Mouse (Mus musculus): ENCODE results near the gene Slc16a9. TPM values are rescaled to one million over a fixed set of nuclear protein-coding genes. Genes with fewer than 3 reads are reported as not detected.
"Not testable (repeated sequence)": the region's sequence is repeated elsewhere in the genome, so short reads cannot be mapped to it uniquely, and the experiment has no call there.

Slc16a9 gene
- polyA plus RNA-seq, 1 experiment from 2014 or later = 0.55 TPM

GRCm38 (mm10) chr10:70200889-70201500 is 43.9 kb upstream of the Slc16a9 start:
- no peak overlapping the region for H3K4me3 ChIP-seq (ENCODE audit: low read depth, low read length)
- no peaks in the 10 kb centered on the region for H3K9me3 ChIP-seq (replicated peaks; ENCODE audit: control insufficient read depth, low read length)
- no peaks in the 10 kb centered on the region for H3K36me3 ChIP-seq (ENCODE audit: control insufficient read depth, insufficient read depth)
- no peak for ATAC-seq (ENCODE audit: low read depth)
- H3K27ac ChIP-seq (ENCODE audit: low read length) = no peak overlapping the region
- no peaks in the 10 kb centered on the region for H3K27me3 ChIP-seq (ENCODE audit: control insufficient read depth, insufficient read depth, low read depth, low read length)
- no peak overlapping the region for H3K4me2 ChIP-seq (ENCODE audit: low read depth, low read length)
- WGBS (ENCODE audit: insufficient replicate concordance) = 33% methylated on average over 12 of the region's 12 CpGs
- H3K4me1 ChIP-seq (ENCODE audit: control insufficient read depth, low read depth, low read length) = peaks cover 1% of the 10 kb centered on the region
- no peak overlapping the region for H3K9ac ChIP-seq (ENCODE audit: low read depth, low read length)

DNA sequence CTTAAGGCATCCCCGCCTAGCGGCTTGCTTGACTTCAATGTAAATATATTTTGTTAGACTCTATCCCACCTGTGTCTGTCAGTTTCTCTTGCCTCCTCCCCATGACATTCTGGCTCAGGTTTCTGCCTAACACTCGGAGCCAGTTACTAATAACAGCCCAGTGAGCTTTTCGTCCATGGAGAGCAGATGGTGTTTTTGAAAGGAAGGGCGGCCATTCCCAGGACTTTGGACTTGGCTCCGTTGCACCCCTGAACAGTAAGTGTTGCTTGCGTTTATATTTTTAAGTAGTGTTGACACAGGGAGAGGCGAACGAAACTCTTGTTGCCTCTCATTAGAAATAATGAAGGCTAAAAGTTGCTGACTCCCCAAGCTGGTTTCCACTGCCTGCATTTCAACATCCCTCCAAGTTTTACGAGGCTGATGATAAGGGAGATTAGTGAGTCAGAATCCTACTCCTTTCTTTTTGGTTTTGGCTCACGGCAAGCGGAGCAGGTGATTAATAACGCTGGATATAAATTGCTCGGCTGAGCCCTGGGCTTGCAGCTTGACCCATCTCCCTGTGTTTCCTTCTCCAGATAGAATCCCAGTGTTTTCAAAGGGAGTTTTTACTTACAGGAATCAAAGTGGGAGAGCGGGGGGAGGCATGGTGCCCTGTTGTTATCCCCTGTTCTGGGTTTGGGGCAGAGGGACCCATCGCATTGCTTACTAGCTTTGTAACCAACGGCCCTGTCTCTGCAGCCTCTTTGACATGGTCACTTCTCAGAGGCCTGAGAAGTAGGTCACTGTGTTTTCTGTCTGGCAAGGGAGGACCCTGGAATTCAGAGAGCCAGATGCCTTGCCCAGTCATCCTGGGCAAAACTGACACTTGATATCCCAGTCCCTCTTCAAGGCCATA is 40.1 kb upstream of the Slc16a9 start, which contains the start of gene Mrln:
TSS of gene Mrln (plus strand) at position 160 of the 895 bp plus-strand sequence.
- Histone ChIP-seq H3K9ac (ENCODE audit: low read depth, low read length) (no peak within 1 kb of the TSS), H3K27me3 (ENCODE audit: control insufficient read depth, insufficient read depth, low read depth, low read length) (no peaks in the 10 kb centered on the region), H3K36me3 (ENCODE audit: control insufficient read depth, insufficient read depth) (no peaks in the 10 kb centered on the region), H3K27ac (ENCODE audit: low read length) (no peak within 1 kb of the TSS), H3K4me2 (ENCODE audit: low read depth, low read length) (no peak within 1 kb of the TSS), H3K9me3 (replicated peaks; ENCODE audit: control insufficient read depth, low read length) (no peaks in the 10 kb centered on the region), H3K4me3 (ENCODE audit: low read depth, low read length) (no peak within 1 kb of the TSS), H3K4me1 (ENCODE audit: control insufficient read depth, low read depth, low read length) (no peaks in the 10 kb centered on the region)
- WGBS (ENCODE audit: insufficient replicate concordance) = 63% methylated on average over 17 of the region's 17 CpGs
- no peak for ATAC-seq (ENCODE audit: low read depth)

DNA sequence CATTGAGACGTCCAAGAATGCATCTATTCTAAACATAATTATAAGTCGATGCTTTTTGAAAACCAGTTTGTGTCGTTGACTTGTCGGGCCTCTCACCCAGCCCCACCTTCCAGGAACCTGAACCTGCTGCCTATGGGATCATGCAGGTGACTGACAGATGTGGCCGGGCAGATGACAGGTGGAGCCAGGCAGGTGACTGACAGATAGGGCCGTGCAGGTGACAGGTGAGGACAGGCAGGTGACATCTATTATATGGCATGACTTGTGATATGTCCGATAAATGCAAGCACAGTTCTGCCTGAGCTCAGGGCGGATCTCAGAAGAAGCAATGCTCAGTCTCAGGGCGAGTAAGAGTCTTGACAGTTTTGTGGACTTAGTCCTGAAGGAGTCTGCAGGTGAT is 33.6 kb upstream of the Slc16a9 start:
- no peak for ATAC-seq (ENCODE audit: low read depth)
- Histone ChIP-seq H3K36me3 (ENCODE audit: control insufficient read depth, insufficient read depth) (no peaks in the 10 kb centered on the region), H3K4me2 (ENCODE audit: low read depth, low read length) (no peak overlapping the region), H3K9me3 (replicated peaks; ENCODE audit: control insufficient read depth, low read length) (no peaks in the 10 kb centered on the region), H3K4me3 (ENCODE audit: low read depth, low read length) (no peak overlapping the region), H3K27me3 (ENCODE audit: control insufficient read depth, insufficient read depth, low read depth, low read length) (no peaks in the 10 kb centered on the region), H3K9ac (ENCODE audit: low read depth, low read length) (no peak overlapping the region), H3K27ac (ENCODE audit: low read length) (no peak overlapping the region), H3K4me1 (ENCODE audit: control insufficient read depth, low read depth, low read length) (no peaks in the 10 kb centered on the region)
- WGBS (ENCODE audit: insufficient replicate concordance) = 68% methylated on average over 9 of the region's 9 CpGs

DNA sequence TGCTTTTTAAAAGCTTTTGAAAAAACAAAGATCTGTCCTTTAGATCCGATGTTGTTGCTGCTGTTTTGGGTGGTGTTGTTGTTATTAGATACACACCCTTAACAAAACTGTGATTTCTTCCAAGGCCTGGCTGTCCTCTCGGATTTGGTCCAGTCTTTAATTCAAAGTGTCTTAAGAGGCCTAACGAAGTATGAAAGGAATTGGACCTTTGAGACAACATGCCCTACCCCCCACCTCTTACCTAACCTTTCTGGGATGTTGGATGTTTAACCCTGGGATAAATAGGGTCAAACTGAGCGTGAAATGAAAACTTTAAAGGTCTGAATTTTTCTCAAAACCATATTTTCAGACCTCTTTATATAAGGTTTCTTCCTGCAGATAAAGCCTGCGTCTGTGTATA is 23.9 kb upstream of the Slc16a9 start:
- ATAC-seq (ENCODE audit: low read depth) = no peak
- H3K27ac ChIP-seq (ENCODE audit: low read length) = no peak overlapping the region
- no peaks in the 10 kb centered on the region for H3K27me3 ChIP-seq (ENCODE audit: control insufficient read depth, insufficient read depth, low read depth, low read length)
- H3K4me3 ChIP-seq (ENCODE audit: low read depth, low read length) = no peak overlapping the region
- no peak overlapping the region for H3K9ac ChIP-seq (ENCODE audit: low read depth, low read length)
- H3K4me2 ChIP-seq (ENCODE audit: low read depth, low read length) = no peak overlapping the region
- 59% methylated on average over 5 of the region's 5 CpGs for WGBS (ENCODE audit: insufficient replicate concordance)
- H3K4me1 ChIP-seq (ENCODE audit: control insufficient read depth, low read depth, low read length) = no peaks in the 10 kb centered on the region
- H3K36me3 ChIP-seq (ENCODE audit: control insufficient read depth, insufficient read depth) = no peaks in the 10 kb centered on the region
- no peaks in the 10 kb centered on the region for H3K9me3 ChIP-seq (replicated peaks; ENCODE audit: control insufficient read depth, low read length)

DNA sequence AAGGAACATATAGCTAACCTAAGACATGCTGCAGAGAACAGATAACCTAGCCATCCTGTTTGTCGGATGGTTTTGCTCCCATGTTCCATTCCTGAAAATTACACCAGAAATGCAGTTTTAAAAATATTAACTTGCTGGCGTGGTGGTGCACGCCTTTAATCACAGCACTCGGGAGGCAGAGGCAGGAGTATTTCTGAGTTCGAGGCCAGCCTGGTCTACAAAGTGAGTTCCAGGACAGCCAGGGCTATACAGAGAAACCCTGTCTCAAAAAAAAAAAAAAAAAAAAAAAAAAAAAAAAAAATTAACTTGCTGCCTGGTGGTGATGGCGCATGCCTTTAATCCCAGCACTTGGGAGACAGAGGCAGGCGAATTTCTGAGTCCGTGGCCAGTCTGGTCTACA is 22.7 kb upstream of the Slc16a9 start:
- not testable (repeated sequence) for H3K9me3 ChIP-seq (replicated peaks; ENCODE audit: control insufficient read depth, low read length); H3K27me3 ChIP-seq (ENCODE audit: control insufficient read depth, insufficient read depth, low read depth, low read length); H3K4me2 ChIP-seq (ENCODE audit: low read depth, low read length); H3K27ac ChIP-seq (ENCODE audit: low read length); H3K4me1 ChIP-seq (ENCODE audit: control insufficient read depth, low read depth, low read length); H3K36me3 ChIP-seq (ENCODE audit: control insufficient read depth, insufficient read depth); ATAC-seq (ENCODE audit: low read depth); H3K9ac ChIP-seq (ENCODE audit: low read depth, low read length); H3K4me3 ChIP-seq (ENCODE audit: low read depth, low read length)
- 63% methylated on average over 8 of the region's 8 CpGs for WGBS (ENCODE audit: insufficient replicate concordance)

- no peak overlapping the region for H3K4me3 ChIP-seq (ENCODE audit: low read depth, low read length)
- ATAC-seq (ENCODE audit: low read depth) = no peak
- H3K4me2 ChIP-seq (ENCODE audit: low read depth, low read length) = no peak overlapping the region
- H3K27me3 ChIP-seq (ENCODE audit: control insufficient read depth, insufficient read depth, low read depth, low read length) = no peaks in the 10 kb centered on the region
- no peak overlapping the region for H3K27ac ChIP-seq (ENCODE audit: low read length)
- no peaks in the 10 kb centered on the region for H3K4me1 ChIP-seq (ENCODE audit: control insufficient read depth, low read depth, low read length)
- H3K9ac ChIP-seq (ENCODE audit: low read depth, low read length) = no peak overlapping the region
- no peaks in the 10 kb centered on the region for H3K36me3 ChIP-seq (ENCODE audit: control insufficient read depth, insufficient read depth)
- 62% methylated on average over 6 of the region's 6 CpGs for WGBS (ENCODE audit: insufficient replicate concordance)
- no peaks in the 10 kb centered on the region for H3K9me3 ChIP-seq (replicated peaks; ENCODE audit: control insufficient read depth, low read length)
These were observed 20.3 kb upstream of the Slc16a9 start for GRCm38 (mm10) chr10:70224571-70224970.

DNA sequence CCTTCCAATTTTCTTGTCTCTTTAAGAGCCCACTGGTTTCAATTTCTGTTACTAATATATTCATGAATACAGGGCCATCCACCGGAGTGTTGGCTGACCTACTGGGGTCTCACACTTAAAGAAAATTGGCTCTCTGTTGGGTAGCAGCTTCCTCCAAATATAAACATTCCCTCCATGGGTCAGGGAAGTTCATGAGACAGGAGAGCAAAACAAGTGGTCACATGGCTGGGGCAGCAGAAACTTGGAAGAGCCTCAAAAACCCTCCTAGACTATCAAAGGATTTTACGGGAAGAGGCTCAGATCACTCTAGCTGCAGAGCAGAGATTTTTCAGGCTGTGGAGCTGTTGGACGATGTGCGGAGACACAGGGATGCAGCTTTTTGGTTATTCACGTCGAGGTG is 19.1 kb upstream of the Slc16a9 start:
- H3K9me3 ChIP-seq (replicated peaks; ENCODE audit: control insufficient read depth, low read length) = no peaks in the 10 kb centered on the region
- no peaks in the 10 kb centered on the region for H3K36me3 ChIP-seq (ENCODE audit: control insufficient read depth, insufficient read depth)
- no peaks in the 10 kb centered on the region for H3K27me3 ChIP-seq (ENCODE audit: control insufficient read depth, insufficient read depth, low read depth, low read length)
- WGBS (ENCODE audit: insufficient replicate concordance) = 69% methylated on average over 6 of the region's 6 CpGs
- H3K27ac ChIP-seq (ENCODE audit: low read length) = no peak overlapping the region
- no peak overlapping the region for H3K9ac ChIP-seq (ENCODE audit: low read depth, low read length)
- H3K4me1 ChIP-seq (ENCODE audit: control insufficient read depth, low read depth, low read length) = no peaks in the 10 kb centered on the region
- H3K4me3 ChIP-seq (ENCODE audit: low read depth, low read length) = no peak overlapping the region
- no peak overlapping the region for H3K4me2 ChIP-seq (ENCODE audit: low read depth, low read length)
- ATAC-seq (ENCODE audit: low read depth) = no peak

GRCm38 (mm10) chr10:70226608-70227007 is 18.3 kb upstream of the Slc16a9 start:
- Histone ChIP-seq H3K36me3 (ENCODE audit: control insufficient read depth, insufficient read depth) (no peaks in the 10 kb centered on the region), H3K4me3 (ENCODE audit: low read depth, low read length) (no peak overlapping the region), H3K27ac (ENCODE audit: low read length) (no peak overlapping the region), H3K9ac (ENCODE audit: low read depth, low read length) (no peak overlapping the region), H3K4me1 (ENCODE audit: control insufficient read depth, low read depth, low read length) (no peaks in the 10 kb centered on the region), H3K4me2 (ENCODE audit: low read depth, low read length) (no peak overlapping the region), H3K27me3 (ENCODE audit: control insufficient read depth, insufficient read depth, low read depth, low read length) (no peaks in the 10 kb centered on the region), H3K9me3 (replicated peaks; ENCODE audit: control insufficient read depth, low read length) (no peaks in the 10 kb centered on the region)
- no peak for ATAC-seq (ENCODE audit: low read depth)

DNA sequence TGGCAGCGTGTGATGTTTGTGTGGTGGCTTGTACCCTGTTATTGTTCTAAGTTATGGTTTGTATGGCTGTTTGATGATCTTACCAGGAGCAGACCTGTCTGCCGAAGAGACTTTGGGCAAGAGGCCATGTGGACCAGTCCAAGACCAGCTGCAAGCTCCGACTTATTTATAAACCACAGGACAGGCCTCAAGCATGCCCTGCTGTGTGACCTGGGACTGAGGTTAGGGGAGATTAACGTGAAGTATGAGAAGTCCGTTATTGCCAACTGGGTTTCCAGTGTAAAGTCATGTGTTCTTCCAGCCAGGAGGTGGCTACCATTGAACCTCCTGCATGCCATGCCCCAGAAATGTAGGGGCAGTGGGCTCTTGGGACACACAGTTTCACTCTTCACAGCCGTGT is 14.5 kb upstream of the Slc16a9 start:
- ATAC-seq (ENCODE audit: low read depth) = no peak
- H3K27ac ChIP-seq (ENCODE audit: low read length) = no peak overlapping the region
- H3K36me3 ChIP-seq (ENCODE audit: control insufficient read depth, insufficient read depth) = no peaks in the 10 kb centered on the region
- no peaks in the 10 kb centered on the region for H3K27me3 ChIP-seq (ENCODE audit: control insufficient read depth, insufficient read depth, low read depth, low read length)
- H3K9ac ChIP-seq (ENCODE audit: low read depth, low read length) = no peak overlapping the region
- H3K9me3 ChIP-seq (replicated peaks; ENCODE audit: control insufficient read depth, low read length) = no peaks in the 10 kb centered on the region
- H3K4me2 ChIP-seq (ENCODE audit: low read depth, low read length) = no peak overlapping the region
- no peak overlapping the region for H3K4me3 ChIP-seq (ENCODE audit: low read depth, low read length)
- 60% methylated on average over 6 of the region's 6 CpGs for WGBS (ENCODE audit: insufficient replicate concordance)
- H3K4me1 ChIP-seq (ENCODE audit: control insufficient read depth, low read depth, low read length) = no peaks in the 10 kb centered on the region

Data from liver, embryonic 16.5 days (tissue).